Mouse (Mus musculus): Measurements from ENCODE around the gene Dgcr2.
A peak's percentile ranks its signal among the peaks of the same experiment; 100 is the strongest.

Dgcr2 gene

GRCm38 (mm10) chr16:17848928-17849327 is 49.4 kb downstream of the Dgcr2 start:
- peak; percentile 84 for DNase-seq (ENCODE audit: low spot score)

DNA sequence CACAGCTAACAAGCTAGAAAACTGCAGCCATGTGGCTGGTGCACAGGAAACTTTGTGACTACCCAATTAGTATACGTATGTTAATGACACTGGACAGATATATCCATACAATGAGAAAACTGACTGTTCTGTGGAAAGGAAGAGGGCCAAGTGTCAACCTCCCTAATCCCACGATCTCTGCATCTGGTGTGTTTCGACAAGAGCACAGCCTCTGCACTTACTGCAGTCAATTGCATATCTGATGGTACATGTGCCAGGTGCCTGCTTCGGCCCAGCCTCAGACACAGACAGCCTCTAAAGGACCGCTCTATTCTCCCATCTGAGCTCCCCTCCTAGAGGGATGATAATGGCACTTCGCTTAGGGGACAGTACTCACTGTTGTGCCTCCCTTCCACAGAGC is 49.9 kb downstream of the Dgcr2 start:
- DNase-seq (ENCODE audit: low spot score): no peak

GRCm38 (mm10) chr16:17843701-17844365 is 54.5 kb downstream of the Dgcr2 start:
- DNase-seq (ENCODE audit: low spot score): no peak

- no peak for DNase-seq (ENCODE audit: low spot score)
These were observed 55.9 kb downstream of the Dgcr2 start for GRCm38 (mm10) chr16:17842437-17842836.

- DNase-seq (ENCODE audit: low spot score): no peak
These were observed 58.4 kb downstream of the Dgcr2 start for GRCm38 (mm10) chr16:17839976-17840375.

DNA sequence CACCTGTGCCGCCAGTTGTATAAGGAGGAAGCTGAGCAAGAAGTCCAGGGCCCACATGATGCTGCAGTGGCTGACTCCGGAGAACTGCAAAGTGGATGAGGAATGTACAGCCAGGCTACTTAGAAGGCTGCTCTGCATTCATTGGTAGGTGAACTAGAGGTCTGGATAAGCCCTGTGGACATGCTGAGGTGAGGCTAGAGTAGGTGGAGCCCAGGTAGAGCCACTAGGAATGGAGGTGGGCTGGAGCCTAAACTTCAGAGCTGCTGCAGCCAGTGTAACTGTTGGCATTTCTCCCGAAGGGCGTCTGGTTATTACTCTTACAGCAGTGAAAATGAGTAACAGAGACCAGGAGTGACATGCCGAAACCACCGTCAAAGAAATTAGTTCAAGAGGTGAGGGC is 60.3 kb downstream of the Dgcr2 start, which contains the start of gene Car15:
Gene Car15, minus strand, starts transcription at position 314 of the 400 bp plus-strand sequence.
- no peak for DNase-seq (ENCODE audit: low spot score)

- no peak for DNase-seq (ENCODE audit: low spot score)
These were observed 62.9 kb downstream of the Dgcr2 start for GRCm38 (mm10) chr16:17835481-17835880.

GRCm38 (mm10) chr16:17834543-17834942 is 63.8 kb downstream of the Dgcr2 start:
- DNase-seq (ENCODE audit: low spot score): no peak

- peak; percentile 65 for DNase-seq (ENCODE audit: low spot score)
These were observed 64.5 kb downstream of the Dgcr2 start for GRCm38 (mm10) chr16:17833681-17834399.

DNA sequence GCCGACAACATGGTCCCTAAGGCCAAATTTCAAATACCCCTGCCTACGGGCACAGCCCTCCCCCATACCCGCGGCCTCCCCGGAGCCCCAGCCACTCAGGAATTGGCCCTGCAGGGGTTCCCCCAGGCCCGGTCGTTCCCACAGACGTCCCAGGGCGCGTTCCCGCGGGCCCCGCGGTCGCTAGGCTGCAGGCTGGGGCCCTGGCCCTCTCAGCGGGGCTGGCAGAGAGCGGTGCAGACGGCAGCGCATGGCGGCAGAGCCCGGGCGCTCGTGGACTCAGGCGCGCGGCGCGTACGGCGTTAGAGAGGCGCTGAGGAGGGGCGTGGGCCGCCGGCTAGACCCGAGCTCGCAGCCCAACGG is 65.1 kb downstream of the Dgcr2 start:
- DNase-seq (ENCODE audit: low spot score): peak; percentile 50

DNA sequence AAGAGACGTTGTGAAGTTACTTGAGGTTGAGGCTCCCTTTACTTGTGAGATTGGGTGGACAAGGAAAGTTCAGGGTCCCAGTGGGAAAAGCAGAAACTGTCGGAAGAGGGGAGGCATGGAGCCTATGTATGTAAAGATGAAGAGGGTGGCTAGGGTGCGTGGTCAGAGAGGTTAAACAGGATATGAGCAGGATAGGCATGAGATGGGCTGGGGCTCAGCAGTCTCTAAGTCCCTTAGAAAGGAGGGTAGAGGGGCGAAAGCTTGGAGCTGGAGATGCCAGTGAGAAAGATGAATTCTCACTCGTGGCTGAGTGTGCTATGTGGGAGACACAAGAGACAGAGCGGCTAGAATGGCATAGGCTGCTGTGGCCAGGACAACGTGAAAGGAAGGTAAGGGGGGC is 65.5 kb downstream of the Dgcr2 start, which contains the start of gene B830017H08Rik:
Gene B830017H08Rik, plus strand, starts transcription at position 301 of the 400 bp plus-strand sequence.
- no peak for DNase-seq (ENCODE audit: low spot score)

DNA sequence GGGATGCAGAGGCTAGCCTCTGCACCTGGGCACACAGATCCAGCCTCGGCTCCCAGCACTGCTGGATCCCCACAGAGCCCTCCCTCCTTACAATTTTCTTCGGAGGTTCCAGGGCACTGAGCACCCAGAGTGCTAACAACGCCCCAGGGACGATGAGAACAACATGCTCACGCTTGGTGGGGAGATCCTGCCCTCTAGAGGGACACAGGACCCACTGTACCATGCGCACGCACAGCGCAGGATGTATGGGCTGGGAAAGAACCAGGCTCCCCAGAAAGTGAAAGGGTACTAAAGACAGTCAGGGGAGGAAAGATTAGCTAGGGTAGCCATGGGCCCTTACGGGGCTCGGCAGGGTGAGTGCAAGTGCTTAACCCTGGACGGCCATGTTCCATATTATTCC is 66.6 kb downstream of the Dgcr2 start:
- peak; percentile 36 for DNase-seq (ENCODE audit: low spot score)

DNA sequence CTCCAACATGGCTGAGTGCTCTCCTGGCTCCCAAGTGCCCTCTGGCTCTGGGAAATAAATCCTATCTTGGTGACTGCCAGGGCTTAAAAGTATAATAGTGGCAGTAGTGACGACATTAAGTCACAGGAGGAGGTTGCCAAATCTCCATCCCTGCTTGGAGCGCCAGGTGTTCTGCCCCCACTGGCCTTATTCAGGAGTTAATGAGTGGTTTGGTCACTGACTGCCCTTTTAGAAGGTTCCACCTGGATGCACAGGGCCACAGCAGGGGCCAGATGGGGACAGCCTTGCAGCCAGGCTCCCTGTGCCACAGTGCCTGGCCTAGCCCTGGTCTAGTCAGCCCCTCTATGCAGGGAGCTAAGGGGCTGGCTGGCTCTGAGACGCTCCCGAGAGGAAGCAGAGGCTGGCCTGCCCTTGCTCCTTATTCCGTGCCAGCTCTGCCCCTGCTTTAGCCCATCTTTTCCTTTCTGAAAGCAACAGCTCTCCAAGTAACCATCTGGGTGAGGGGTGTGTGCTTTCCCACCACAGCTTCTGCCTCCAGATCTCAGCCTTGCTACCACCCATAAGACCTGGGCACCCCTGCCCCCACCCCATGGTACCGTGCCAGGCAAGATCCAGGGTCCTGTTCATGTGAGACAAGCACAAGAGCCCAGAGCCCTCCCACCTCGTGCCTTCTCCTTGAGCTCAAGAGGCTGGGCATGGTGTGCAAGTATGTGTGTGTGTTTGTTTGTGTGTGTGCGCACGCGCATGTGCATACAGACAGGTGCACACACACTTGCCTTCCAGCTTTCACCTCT is 67.8 kb downstream of the Dgcr2 start:
- DNase-seq (ENCODE audit: low spot score): no peak

DNA sequence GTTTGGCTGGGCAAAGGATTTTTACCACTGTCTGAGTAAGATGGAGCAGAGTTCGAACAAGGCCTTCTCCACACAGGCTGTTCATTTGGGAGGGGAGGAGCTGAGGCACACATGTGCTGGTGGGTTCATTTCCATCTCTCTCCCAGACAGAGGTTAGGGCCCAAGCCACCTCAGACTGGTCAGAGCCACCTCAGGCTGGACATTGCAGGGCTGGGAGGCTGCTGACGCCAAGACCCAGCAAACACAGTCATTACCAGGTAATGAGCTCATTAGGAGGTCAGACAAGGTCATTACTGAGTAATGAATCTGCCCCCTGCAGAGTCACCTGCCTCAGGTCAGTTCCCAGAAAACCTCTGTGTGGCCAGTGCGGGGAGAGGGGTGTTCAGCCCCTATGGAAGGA is 69.5 kb downstream of the Dgcr2 start:
- no peak for DNase-seq (ENCODE audit: low spot score)

- DNase-seq (ENCODE audit: low spot score): no peak
These were observed 70.1 kb downstream of the Dgcr2 start for GRCm38 (mm10) chr16:17828229-17828628.

GRCm38 (mm10) chr16:17826500-17826899 is 71.9 kb downstream of the Dgcr2 start:
- DNase-seq (ENCODE audit: low spot score): no peak

GRCm38 (mm10) chr16:17816528-17816927 is 81.8 kb downstream of the Dgcr2 start:
- no peak for DNase-seq (ENCODE audit: low spot score)

GRCm38 (mm10) chr16:17815411-17816402 is 82.7 kb downstream of the Dgcr2 start:
- peak; percentile 87 for DNase-seq (ENCODE audit: low spot score)

DNA sequence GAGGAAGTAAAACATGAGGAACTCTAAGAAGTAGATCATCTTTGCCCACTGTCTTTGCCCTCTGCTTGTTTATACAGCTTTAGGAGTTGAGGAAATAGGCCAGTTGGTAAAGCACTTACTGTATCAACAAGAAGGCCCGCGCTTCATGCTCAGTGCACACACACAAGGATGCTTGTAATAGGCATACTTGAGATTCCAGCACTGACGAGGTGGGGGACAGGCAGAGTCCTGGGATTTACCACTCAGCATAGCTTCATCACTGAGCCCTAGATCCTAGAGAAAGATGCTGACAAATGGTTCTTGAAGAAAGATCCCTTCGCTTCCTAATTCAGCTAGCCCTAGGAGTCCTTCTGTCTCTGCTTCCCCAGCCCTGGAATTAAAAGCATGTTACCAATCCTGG is 85.2 kb downstream of the Dgcr2 start:
- DNase-seq (ENCODE audit: low spot score): no peak

DNA sequence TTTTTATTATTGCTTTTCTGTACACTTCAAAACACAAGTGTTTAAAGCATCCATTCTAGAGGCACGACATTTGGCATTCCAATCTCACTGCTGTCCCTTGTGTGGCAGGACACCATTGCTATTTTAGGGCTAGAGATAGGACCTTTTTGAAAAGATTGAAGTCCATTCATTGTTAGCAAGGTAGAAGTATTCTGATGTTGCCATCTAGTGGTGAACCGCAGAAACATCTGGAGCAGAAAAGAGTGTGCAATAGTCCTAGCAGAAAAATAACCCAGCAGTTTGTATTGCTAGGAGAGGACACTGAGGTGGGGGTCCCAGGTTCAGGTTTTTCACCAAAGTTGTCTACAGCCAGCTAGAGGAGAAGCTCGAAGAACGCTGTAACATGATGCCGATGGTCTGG is 86.2 kb downstream of the Dgcr2 start:
- peak; percentile 86 for DNase-seq (ENCODE audit: low spot score)

DNA sequence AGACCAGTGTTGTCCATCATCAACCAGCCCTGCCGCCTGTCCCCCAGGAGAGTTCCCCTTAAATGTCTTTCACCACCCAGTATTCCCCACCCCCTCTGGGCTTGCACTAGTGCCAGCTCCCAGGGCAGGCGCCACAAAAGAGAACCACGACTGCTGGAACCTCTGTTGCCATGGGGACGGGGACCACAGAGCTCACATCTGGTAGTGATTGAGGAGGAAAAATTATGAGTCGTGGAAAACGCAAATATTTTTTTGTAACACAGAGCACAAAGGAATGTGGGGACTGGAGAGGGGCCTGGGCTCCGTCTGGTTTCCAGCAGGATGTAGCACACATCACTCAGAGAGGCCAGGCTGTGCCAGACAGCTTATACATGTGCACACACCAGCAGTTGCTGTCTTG is 88.7 kb downstream of the Dgcr2 start:
- DNase-seq (ENCODE audit: low spot score): peak; percentile 86

GRCm38 (mm10) chr16:17809125-17809524 is 89.2 kb downstream of the Dgcr2 start:
- peak; percentile 18 for DNase-seq (ENCODE audit: low spot score)
